Mouse (Mus musculus) liver, adult (tissue): ENCODE measurements around the gene Csf3r.

Experiments
- GATA4 ChIP-seq: IDR thresholded peaks from 2 replicates; pipeline ENCODE4 v1.6.1; 2014; ENCODE audit warnings: mild to moderate bottlenecking, low read length; ENCODE audit not compliant: insufficient replicate concordance

The Csf3r gene

GRCm38 (mm10) chr4:126024303-126024900 lies at the start of gene Csf3r:
Csf3r (plus strand) TSS chr4:126024550.
- no peak for TF ChIP-seq GATA4

GRCm38 (mm10) chr4:125977768-125978167 lies 46.6 kb upstream of the Csf3r start:
- TF ChIP-seq GATA4 = no peak

GRCm38 (mm10) chr4:125983279-125983678 lies 41.1 kb upstream of the Csf3r start:
- TF ChIP-seq GATA4 = no peak

GRCm38 (mm10) chr4:125987071-125987470 lies 37.3 kb upstream of the Csf3r start:
- no peak for TF ChIP-seq GATA4

- TF ChIP-seq GATA4 = no peak
Observed at GRCm38 (mm10) chr4:125989061-125989460, 35.3 kb upstream of the Csf3r start.

GRCm38 (mm10) chr4:125990143-125990542 lies 34.2 kb upstream of the Csf3r start:
- TF ChIP-seq GATA4 = no peak

- TF ChIP-seq GATA4 = no peak
Observed at GRCm38 (mm10) chr4:125992206-125992605, 32.1 kb upstream of the Csf3r start.

GRCm38 (mm10) chr4:125992906-125993305 lies 31.4 kb upstream of the Csf3r start:
- no peak for TF ChIP-seq GATA4

GRCm38 (mm10) chr4:125996576-125996975 lies 27.8 kb upstream of the Csf3r start:
- no peak for TF ChIP-seq GATA4

GRCm38 (mm10) chr4:125997826-125998225 lies 26.5 kb upstream of the Csf3r start:
- no peak for TF ChIP-seq GATA4

- no peak for TF ChIP-seq GATA4
Observed at GRCm38 (mm10) chr4:126001311-126002199, 22.8 kb upstream of the Csf3r start.

- no peak for TF ChIP-seq GATA4
Observed at GRCm38 (mm10) chr4:126017676-126018332, 6.5 kb upstream of the Csf3r start.

GRCm38 (mm10) chr4:126018966-126019538 lies 5.3 kb upstream of the Csf3r start:
- TF ChIP-seq GATA4 = no peak

GRCm38 (mm10) chr4:126025801-126026200 lies 1.5 kb downstream of the Csf3r start:
- TF ChIP-seq GATA4 = no peak

- TF ChIP-seq GATA4 = no peak
Observed at GRCm38 (mm10) chr4:126027980-126028379, 3.6 kb downstream of the Csf3r start.
